Mouse (Mus musculus): ENCODE data around the gene Cdkl3.

DNA sequence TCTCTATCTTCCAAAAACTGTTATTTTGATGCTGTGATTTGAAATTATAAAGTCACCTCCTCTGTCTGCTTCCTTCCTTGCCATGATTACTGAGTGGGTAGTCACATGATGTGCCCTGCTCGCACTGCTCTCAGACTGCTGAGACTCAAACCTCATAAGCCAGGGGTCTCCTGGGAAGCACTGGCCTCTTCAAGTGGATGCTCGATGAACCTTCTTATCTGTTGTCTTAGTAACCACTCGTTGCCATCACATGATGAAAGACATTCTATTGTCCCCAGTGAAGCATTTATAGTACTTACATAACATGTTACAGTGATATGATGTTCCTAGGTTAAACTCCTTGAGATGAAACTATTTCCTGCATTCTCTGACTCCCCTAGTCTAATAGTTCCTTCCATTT, 33.6 kb downstream of the Cdkl3 start:
- TF ChIP-seq CTCF (conservative IDR thresholded peaks at IDR 0.05; ENCODE audit: low read length) (no peak), POU5F1 (IDR thresholded peaks at IDR 0.05; ENCODE audit: borderline replicate concordance, low read length) (no peak), NANOG (IDR thresholded peaks at IDR 0.05; ENCODE audit: borderline replicate concordance, low read length) (no peak)
